ENCODE assay signal across 8 mouse cellular contexts in genomic region chr4:124189352-124189992, GRCm38 (mm10).
DNase-seq lines count a peak whose midpoint lies in the region; ATAC-seq lines count a peak whose summit lies in the region.

No protein-coding gene starts in this region.

- H3K9ac ChIP-seq in hindbrain, embryonic 14.5 days, result no peak overlapping the region
- no peak overlapping the region for H3K9ac ChIP-seq in stomach, embryonic 16.5 days (ENCODE audit: low read length)

- intact Hi-C loops in left cerebral cortex, postnatal 4 days (cut with DNase I), result no loop called here

- H3K9me3 ChIP-seq in hindbrain, embryonic 10.5 days, result no peaks in the 10 kb centered on the region
- H3K9me3 ChIP-seq in hindbrain, embryonic 14.5 days (ENCODE audit: control insufficient read depth, low read length), result no peaks in the 10 kb centered on the region
- no peaks in the 10 kb centered on the region for H3K9me3 ChIP-seq in stomach, embryonic 16.5 days (replicated peaks; ENCODE audit: control insufficient read depth, low read length)

- H3K36me3 ChIP-seq in hindbrain, embryonic 10.5 days, result no peaks in the 10 kb centered on the region
- no peaks in the 10 kb centered on the region for H3K36me3 ChIP-seq in hindbrain, embryonic 14.5 days (replicated peaks; ENCODE audit: control insufficient read depth, insufficient read depth)
- H3K36me3 ChIP-seq in stomach, embryonic 16.5 days (ENCODE audit: control insufficient read depth, insufficient read depth, low read length), result no peaks in the 10 kb centered on the region

- H3K4me2 ChIP-seq in hindbrain, embryonic 14.5 days (replicated peaks), result no peak overlapping the region
- H3K4me2 ChIP-seq in stomach, embryonic 16.5 days (ENCODE audit: low read depth, low read length), result no peak overlapping the region

- WGBS in hindbrain, embryonic 10.5 days, result 47% methylated on average over 24 of the region's 24 CpGs
- WGBS in hindbrain, embryonic 14.5 days, result 29% methylated on average over 24 of the region's 24 CpGs
- WGBS in stomach, embryonic 16.5 days, result 12% methylated on average over 24 of the region's 24 CpGs

- DNase-seq in hindbrain, embryonic 10.5 days (ENCODE audit: low spot score), result no peak
- DNase-seq in hindbrain, embryonic 14.5 days (ENCODE audit: low spot score), result no peak
- peak; percentile 59 for DNase-seq in right cerebral cortex, adult 18-20 months
- no peak for DNase-seq in right cerebral cortex, postnatal 25 days
- DNase-seq in left cerebral cortex, postnatal 4 days, result peak; percentile 14
- no peak for DNase-seq in spleen, adult 18-20 months
- no peak for DNase-seq in heart, adult 11 months

- H3K4me1 ChIP-seq in hindbrain, embryonic 10.5 days (replicated peaks), result peaks cover 20% of the 10 kb centered on the region
- 0 out of 2 replicates have a peak, but pooled peaks cover 11% of the 10 kb centered on the region for H3K4me1 ChIP-seq in hindbrain, embryonic 14.5 days (replicated peaks; ENCODE audit: control insufficient read depth, insufficient read depth, low read length)
- H3K4me1 ChIP-seq in stomach, embryonic 16.5 days (ENCODE audit: control insufficient read depth, insufficient read depth, low read length), result no peaks in the 10 kb centered on the region

- 0 out of 2 replicates have a peak overlapping the region, but pooled peaks have one; percentile 5 for H3K27ac ChIP-seq in hindbrain, embryonic 10.5 days
- no peak overlapping the region for H3K27ac ChIP-seq in hindbrain, embryonic 14.5 days
- H3K27ac ChIP-seq in stomach, embryonic 16.5 days (ENCODE audit: low read length), result no peak overlapping the region

- no peak for ATAC-seq in hindbrain, embryonic 14.5 days (ENCODE audit: low FRiP score)
- ATAC-seq in stomach, embryonic 16.5 days (ENCODE audit: insufficient read depth, low FRiP score), result peak; percentile 56; the same call in 1 of the 2 replicates

- no peak overlapping the region for H3K4me3 ChIP-seq in hindbrain, embryonic 10.5 days
- no peak overlapping the region for H3K4me3 ChIP-seq in hindbrain, embryonic 14.5 days (replicated peaks; ENCODE audit: low read length)
- H3K4me3 ChIP-seq in stomach, embryonic 16.5 days (replicated peaks; ENCODE audit: low read length), result no peak overlapping the region

- peaks cover 47% of the 10 kb centered on the region for H3K27me3 ChIP-seq in hindbrain, embryonic 10.5 days (ENCODE audit: insufficient read depth, poor library complexity, severe bottlenecking)
- 0 out of 2 replicates have a peak, but pooled peaks cover 3% of the 10 kb centered on the region for H3K27me3 ChIP-seq in hindbrain, embryonic 14.5 days (ENCODE audit: control insufficient read depth, insufficient read depth, low read length)
- H3K27me3 ChIP-seq in stomach, embryonic 16.5 days (ENCODE audit: control insufficient read depth, insufficient read depth, low read length), result peaks cover 11% of the 10 kb centered on the region

Comparison
In these comparisons a context has a peak if more than half of its experiments do, and no peak if none do; other contexts are left out.
1. DNase-seq: peak in right cerebral cortex, adult 18-20 months (single experiment) and left cerebral cortex, postnatal 4 days (single experiment); none in hindbrain, embryonic 10.5 days (single experiment), hindbrain, embryonic 14.5 days (single experiment), right cerebral cortex, postnatal 25 days (single experiment), spleen, adult 18-20 months (0 of 2) and heart, adult 11 months (single experiment).